Mouse (Mus musculus) liver, embryonic 16.5 days (tissue): ENCODE results near the gene Fastkd3. TPM values are rescaled to one million over a fixed set of nuclear protein-coding genes. Genes with fewer than 3 reads are reported as not detected.

Source experiments
- ATAC-seq: fragments of 200-750 bp; cut with Nextera tagmentation; 2 replicates; pipeline ENCODE4 v1.8.0; 2017; ENCODE audit warnings: low read depth, mild to moderate bottlenecking, moderate number of reproducible peaks, moderate library complexity
- H3K27ac ChIP-seq: fragments of 300-500 bp; sonication (generic); 2 replicates; pipeline ENCODE4 v1.5.1; 2014; ENCODE audit warnings: mild to moderate bottlenecking, low read length
- H3K27me3 ChIP-seq: fragments of 300-500 bp; sonication (generic); 2 replicates; pipeline ENCODE4 v1.6.1; 2014; ENCODE audit warnings: low read depth, low read length, mixed read lengths; ENCODE audit not compliant: control insufficient read depth, insufficient read depth
- H3K36me3 ChIP-seq: fragments of 300-500 bp; sonication (generic); 2 replicates; pipeline ENCODE4 v1.6.1; 2014; ENCODE audit warnings: mild to moderate bottlenecking; ENCODE audit not compliant: control insufficient read depth, insufficient read depth
- H3K4me1 ChIP-seq: fragments of 300-500 bp; sonication (generic); 2 replicates; pipeline ENCODE4 v1.6.1; 2014; ENCODE audit warnings: low read depth, low read length, mixed read lengths; ENCODE audit not compliant: control insufficient read depth
- H3K4me2 ChIP-seq: fragments of 300-500 bp; sonication (generic); 2 replicates; pipeline ENCODE4 v1.6.1; 2014; ENCODE audit warnings: low read depth, low read length, mixed read lengths
- H3K4me3 ChIP-seq: fragments of 300-500 bp; sonication (generic); 2 replicates; pipeline ENCODE4 v1.5.1; 2014; ENCODE audit warnings: low read depth, mild to moderate bottlenecking, low read length
- H3K9ac ChIP-seq: fragments of 300-500 bp; sonication (generic); 2 replicates; pipeline ENCODE4 v1.6.1; 2014; ENCODE audit warnings: low read depth, low read length
- H3K9me3 ChIP-seq: fragments of 300-500 bp; sonication (generic); replicated peaks from 2 replicates; pipeline ENCODE4 v1.6.1; 2016; ENCODE audit warnings: low read length; ENCODE audit not compliant: control insufficient read depth
- WGBS: fragments of 180-500 bp; shearing (Covaris S2); extraction: QIAGEN DNeasy Blood & Tissue Kit; methylation state at CpG from one replicate; pipeline ENCODE4 v1.1.7; 2014; ENCODE audit not compliant: insufficient replicate concordance; 5-methylcytosine and 5-hydroxymethylcytosine counted together
- polyA plus RNA-seq: library from polyadenylated mRNA; unstranded; fragments of >200 nt; fragmentation: Nextera tagmentation; extraction: Ambion mirVana; gene quantifications from 2 replicates; pipeline ENCODE4 v1.2.1, GENCODE M21; 2015

Fastkd3 gene
- polyA plus RNA-seq, 1 experiment from 2014 or later, result 11.2 TPM

- Histone ChIP-seq H3K27ac (no peak overlapping the region), H3K9me3 (no peaks in the 10 kb centered on the region), H3K36me3 (no peaks in the 10 kb centered on the region), H3K27me3 (no peaks in the 10 kb centered on the region), H3K4me3 (no peak overlapping the region), H3K4me2 (no peak overlapping the region), H3K9ac (no peak overlapping the region), H3K4me1 (no peaks in the 10 kb centered on the region; the same call in 1 of the 2 replicates)
- ATAC-seq, result no peak
Measured at GRCm38 (mm10) chr13:68598953-68599352, 16.9 kb downstream of the Fastkd3 start.

DNA sequence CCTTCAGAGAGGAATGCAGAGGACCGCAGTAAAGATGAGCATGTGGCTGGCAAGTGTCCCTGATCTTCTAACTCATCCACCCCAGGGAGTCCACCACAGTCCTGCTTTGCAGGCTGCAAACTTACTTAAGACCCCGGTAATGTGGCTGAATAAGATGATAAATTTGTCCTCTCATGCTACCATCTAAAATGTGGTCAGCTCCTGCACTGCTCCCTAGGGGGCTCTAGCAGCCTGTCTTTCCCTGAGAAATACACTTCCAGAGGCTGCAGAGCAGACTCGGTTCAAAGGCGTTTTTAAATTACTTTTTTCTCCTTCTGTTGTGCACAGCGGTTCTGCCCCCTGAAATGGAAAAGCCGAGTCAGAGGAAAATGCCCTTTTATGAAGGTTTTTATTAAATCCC is 19.1 kb downstream of the Fastkd3 start:
- 20% methylated on average over 6 of the region's 6 CpGs for WGBS
- no peak overlapping the region for H3K4me2 ChIP-seq
- no peaks in the 10 kb centered on the region for H3K36me3 ChIP-seq
- no peaks in the 10 kb centered on the region for H3K27me3 ChIP-seq
- no peaks in the 10 kb centered on the region; the same call in 1 of the 2 replicates for H3K4me1 ChIP-seq
- H3K4me3 ChIP-seq, result no peak overlapping the region
- H3K9me3 ChIP-seq, result no peaks in the 10 kb centered on the region
- H3K27ac ChIP-seq, result no peak overlapping the region
- no peak for ATAC-seq
- no peak overlapping the region for H3K9ac ChIP-seq

DNA sequence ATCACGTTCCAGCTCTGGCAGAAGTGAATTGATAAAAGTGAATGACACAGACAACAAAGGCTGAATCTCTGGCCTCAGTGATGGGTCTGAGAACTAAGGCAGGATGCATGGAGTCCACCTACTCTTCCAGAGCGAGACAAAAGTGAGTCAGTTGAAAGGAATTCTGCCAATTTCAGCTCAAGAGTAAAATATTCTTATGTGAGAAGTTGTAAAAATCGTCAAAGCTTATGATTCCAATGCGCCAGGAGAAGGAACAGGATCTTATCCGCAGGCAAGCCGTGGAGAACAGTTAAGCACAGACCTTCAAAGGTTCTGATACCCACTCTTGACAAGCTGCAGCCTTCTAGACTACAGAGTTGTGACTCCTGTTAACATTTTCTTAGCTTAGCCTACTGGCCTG is 21.1 kb downstream of the Fastkd3 start:
- no peaks in the 10 kb centered on the region for H3K36me3 ChIP-seq
- no peak for ATAC-seq
- H3K9me3 ChIP-seq, result no peaks in the 10 kb centered on the region
- WGBS, result 61% methylated on average over 6 of the region's 6 CpGs
- H3K4me2 ChIP-seq, result no peak overlapping the region
- no peaks in the 10 kb centered on the region for H3K4me1 ChIP-seq
- no peak overlapping the region for H3K4me3 ChIP-seq
- H3K9ac ChIP-seq, result no peak overlapping the region
- no peak overlapping the region for H3K27ac ChIP-seq
- no peaks in the 10 kb centered on the region for H3K27me3 ChIP-seq

DNA sequence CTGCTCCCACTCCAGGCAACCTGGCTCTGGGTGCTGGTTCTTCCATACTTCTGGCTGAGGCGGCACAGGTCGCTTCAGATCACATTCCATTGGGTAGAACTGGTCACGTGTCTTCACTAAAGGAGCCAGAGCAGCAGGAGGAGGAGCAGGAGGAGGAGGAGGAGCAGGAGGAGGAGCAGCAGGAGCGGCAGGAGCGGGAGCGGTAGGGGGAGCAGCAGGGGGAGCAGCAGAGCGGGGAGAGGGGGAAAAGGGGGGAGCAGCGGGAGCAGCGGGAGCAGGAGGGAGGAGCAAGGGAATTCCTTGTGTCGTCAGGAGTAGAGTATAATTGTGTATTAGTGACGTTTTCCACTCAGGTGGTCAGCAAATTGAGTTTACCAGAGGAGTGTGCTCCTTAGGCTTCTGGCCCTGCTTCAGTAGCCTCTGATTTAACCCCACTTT is 23.7 kb downstream of the Fastkd3 start:
- H3K9ac ChIP-seq, result no peak overlapping the region
- WGBS, result 2% methylated on average over 10 of the region's 11 CpGs
- no peak overlapping the region for H3K4me3 ChIP-seq
- H3K4me1 ChIP-seq, result no peaks in the 10 kb centered on the region
- peak; percentile 51; the same call in 1 of the 2 replicates for ATAC-seq
- H3K27me3 ChIP-seq, result no peaks in the 10 kb centered on the region
- no peaks in the 10 kb centered on the region for H3K36me3 ChIP-seq
- H3K9me3 ChIP-seq, result no peaks in the 10 kb centered on the region
- no peak overlapping the region for H3K27ac ChIP-seq
- peak overlapping the region; percentile 32 for H3K4me2 ChIP-seq

- ATAC-seq, result no peak
- Histone ChIP-seq H3K4me3 (no peak overlapping the region), H3K9ac (no peak overlapping the region), H3K9me3 (no peaks in the 10 kb centered on the region), H3K27ac (no peak overlapping the region), H3K27me3 (no peaks in the 10 kb centered on the region), H3K36me3 (no peaks in the 10 kb centered on the region), H3K4me2 (no peak overlapping the region), H3K4me1 (no peaks in the 10 kb centered on the region)
- WGBS, result 44% methylated on average over 21 of the region's 21 CpGs
Measured at GRCm38 (mm10) chr13:68607652-68608405, 25.8 kb downstream of the Fastkd3 start.

DNA sequence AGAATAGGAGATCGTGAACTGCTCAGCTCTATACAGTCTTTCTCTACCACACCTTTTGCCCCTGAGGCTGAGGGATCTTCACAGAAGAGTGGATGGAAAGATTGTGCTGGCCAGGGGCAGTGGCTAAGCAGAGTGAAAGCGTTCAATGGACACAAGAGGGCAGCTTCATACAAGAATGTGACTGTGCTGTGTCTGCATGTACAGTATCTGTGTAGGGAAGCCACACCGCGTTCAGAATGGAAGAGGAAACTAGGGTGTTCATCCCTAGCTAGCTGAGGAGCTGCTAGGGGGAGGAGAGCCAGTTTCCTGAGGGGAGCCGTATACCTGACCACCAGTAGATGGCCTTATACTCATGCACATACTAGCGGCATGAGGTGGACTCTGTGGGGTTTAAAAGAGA is 40.8 kb downstream of the Fastkd3 start:
- Histone ChIP-seq H3K4me1 (no peaks in the 10 kb centered on the region), H3K9me3 (no peaks in the 10 kb centered on the region), H3K4me3 (no peak overlapping the region), H3K9ac (no peak overlapping the region), H3K27me3 (no peaks in the 10 kb centered on the region), H3K27ac (no peak overlapping the region), H3K36me3 (no peaks in the 10 kb centered on the region), H3K4me2 (no peak overlapping the region)
- WGBS, result 41% methylated on average over 6 of the region's 6 CpGs
- no peak for ATAC-seq

GRCm38 (mm10) chr13:68627041-68627440 is 45.0 kb downstream of the Fastkd3 start:
- H3K4me3 ChIP-seq, result no peak overlapping the region
- ATAC-seq, result no peak
- H3K4me2 ChIP-seq, result no peak overlapping the region
- H3K27ac ChIP-seq, result no peak overlapping the region
- 66% methylated on average over 3 of the region's 3 CpGs for WGBS
- H3K27me3 ChIP-seq, result no peaks in the 10 kb centered on the region
- H3K4me1 ChIP-seq, result no peaks in the 10 kb centered on the region
- H3K9ac ChIP-seq, result no peak overlapping the region
- H3K9me3 ChIP-seq, result no peaks in the 10 kb centered on the region
- no peaks in the 10 kb centered on the region for H3K36me3 ChIP-seq

Other genes starting within 250 kb of the Fastkd3 start
- gene Mtrr, start 85 bp upstream of the Fastkd3 start, polyA plus RNA-seq, result 7.4 and 7.5 TPM in 2 replicates
- gene 1700001L19Rik, start 15.2 kb downstream of the Fastkd3 start, polyA plus RNA-seq, result not detected in 2 replicates